Mouse (Mus musculus) heart, adult 2 months (tissue): ENCODE data around the gene Cd69.

Experiments
- CTCF ChIP-seq: fragments of 200-600 bp; IDR thresholded peaks from 2 replicates; pipeline ENCODE4 v1.8.1; 2022; ENCODE audit warnings: antibody characterized with exemption, mild to moderate bottlenecking, moderate library complexity
- EP300 ChIP-seq: fragments of 200-500 bp; IDR thresholded peaks from 2 replicates; pipeline ENCODE4 v1.6.1; 2011; ENCODE audit warnings: low read depth, low read length, control low read depth; ENCODE audit not compliant: insufficient read depth

DNA sequence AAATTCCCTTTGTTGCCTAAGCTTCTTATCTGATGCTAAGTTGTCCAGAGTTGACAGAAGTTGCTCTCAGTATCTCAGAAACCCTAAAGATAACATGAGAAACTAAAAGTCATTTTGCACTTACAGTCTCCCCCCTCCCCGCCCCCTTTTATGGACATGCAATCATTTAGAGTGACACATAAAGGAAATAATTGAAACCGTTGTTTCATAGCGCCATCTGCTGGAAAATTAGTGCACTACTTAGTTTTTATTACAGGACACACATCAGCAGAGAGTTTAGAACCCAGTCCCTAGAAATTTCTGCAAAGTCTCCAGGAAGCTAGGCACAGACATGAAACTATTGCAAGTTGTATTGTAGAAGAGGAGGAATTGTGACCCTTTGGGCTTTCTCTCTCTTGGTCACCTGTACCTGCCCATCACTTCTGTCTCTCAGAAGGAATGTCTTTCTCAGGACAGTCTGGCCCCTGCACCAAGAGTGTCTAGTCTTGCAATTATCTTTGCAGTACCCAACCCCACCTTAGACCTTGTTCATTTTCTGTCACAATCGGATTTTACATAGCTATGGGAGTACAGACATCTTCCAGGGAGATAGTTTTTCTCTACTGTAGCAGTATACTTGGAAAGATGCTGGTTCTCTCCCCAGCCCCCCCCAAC, 20.2 kb downstream of the Cd69 start:
- TF ChIP-seq EP300 (no peak), CTCF (peak; percentile 73)
